Mouse (Mus musculus): ENCODE results near the gene Map3k7.

DNA sequence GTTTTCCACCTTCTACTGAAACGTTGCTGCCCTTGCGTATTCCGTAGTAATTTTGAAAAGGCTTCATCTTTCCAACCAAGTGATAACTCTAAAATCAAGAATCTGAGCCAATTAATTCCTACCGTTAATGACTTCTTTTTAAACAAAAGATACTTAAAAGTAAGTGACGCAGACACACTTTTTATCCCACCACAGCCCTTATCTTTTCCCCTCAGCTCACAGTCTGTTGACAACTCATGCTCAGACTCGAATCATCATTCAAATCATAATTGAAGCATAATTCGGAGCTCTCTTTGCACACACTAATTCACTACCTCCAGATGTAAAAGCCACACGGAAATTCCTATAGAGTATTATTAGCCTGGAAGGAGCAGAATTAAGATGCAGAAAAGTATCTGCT is 40.5 kb upstream of the Map3k7 start:
- TF ChIP-seq POLR2A (IDR thresholded peaks at IDR 0.05; ENCODE audit: extremely low read depth, insufficient read depth, low read length) (no peak), CTCF (IDR thresholded peaks at IDR 0.05; ENCODE audit: low read depth, low read length) (no peak)
